Mouse (Mus musculus): ENCODE data around the gene Zfp827. TPM values are rescaled to one million over a fixed set of nuclear protein-coding genes. Genes with fewer than 3 reads are reported as not detected.

Zfp827 gene
- total RNA-seq, 1 experiment from 2014 or later = 1.2 TPM

DNA sequence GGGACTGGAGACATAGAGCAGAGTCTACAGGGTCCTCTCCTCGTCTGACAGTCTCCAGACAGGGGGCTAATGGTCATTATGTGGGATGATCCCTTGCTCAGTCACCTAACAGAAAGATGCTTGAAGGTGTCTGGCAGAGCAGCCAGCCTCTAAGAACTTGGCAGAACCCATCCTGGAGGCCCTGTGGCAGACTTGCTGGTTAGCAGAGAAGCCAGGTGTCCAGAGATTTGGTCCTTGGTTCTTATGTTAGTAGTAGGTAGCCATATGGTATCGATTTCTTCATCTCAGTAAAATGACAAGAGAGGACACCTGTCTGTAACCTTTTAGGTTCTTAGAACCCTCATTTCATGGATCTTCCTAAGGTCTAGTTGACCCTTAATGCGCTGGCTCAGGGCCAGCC, 28.9 kb downstream of the Zfp827 start:
- ATAC-seq (replicated peaks; ENCODE audit: insufficient number of reproducible peaks, low FRiP score, low TSS enrichment, poor library complexity, severe bottlenecking) = no peak

DNA sequence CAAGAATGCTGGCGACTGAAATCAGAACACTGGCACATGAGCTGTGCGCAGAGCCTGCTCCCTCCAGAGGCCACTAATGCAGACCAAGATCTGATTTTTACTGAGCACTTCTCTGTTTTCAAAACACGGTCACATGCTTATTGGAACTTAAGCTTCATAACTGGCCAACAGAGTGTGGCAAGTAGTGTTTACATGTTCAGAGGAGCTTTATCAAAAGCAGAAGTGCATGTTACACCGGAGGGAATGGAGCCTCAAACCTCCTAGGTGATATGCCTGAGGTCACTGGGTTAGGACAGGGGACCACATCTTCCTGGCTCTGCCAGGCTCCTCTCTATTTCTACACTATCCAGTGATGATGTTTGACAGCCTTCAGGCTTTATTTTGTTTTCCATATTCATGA, 31.1 kb downstream of the Zfp827 start:
- ATAC-seq (replicated peaks; ENCODE audit: insufficient number of reproducible peaks, low FRiP score, low TSS enrichment, poor library complexity, severe bottlenecking) = no peak

DNA sequence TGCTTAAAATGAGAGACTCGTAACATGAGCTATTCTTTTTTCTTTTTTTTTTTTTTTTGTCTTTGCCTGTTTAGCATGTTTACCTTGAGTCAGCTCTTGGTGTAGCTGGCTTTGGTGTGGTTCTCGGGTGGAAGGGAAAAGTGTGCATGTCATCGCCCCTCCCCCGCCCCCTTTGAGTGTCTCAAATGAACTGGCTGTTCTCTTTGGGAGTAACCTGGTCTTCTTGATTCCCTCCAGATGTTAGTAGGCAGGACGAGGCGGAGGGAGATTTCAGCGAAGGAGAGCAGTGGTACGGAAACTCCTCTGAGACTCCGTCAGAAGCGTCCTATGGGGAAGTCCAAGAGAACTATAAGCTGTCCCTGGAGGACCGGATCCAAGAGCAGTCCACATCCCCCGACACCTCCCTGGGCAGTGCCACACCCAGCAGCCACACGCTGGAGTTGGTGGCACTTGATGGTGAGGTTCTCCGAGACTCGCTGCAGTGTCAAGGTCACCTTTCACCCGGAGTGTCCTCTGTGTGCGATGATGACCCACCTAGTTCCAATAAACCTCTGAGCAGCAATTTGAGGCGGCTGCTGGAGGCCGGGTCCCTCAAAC, 31.9 kb downstream of the Zfp827 start:
- ATAC-seq (replicated peaks; ENCODE audit: insufficient number of reproducible peaks, low FRiP score, low TSS enrichment, poor library complexity, severe bottlenecking) = no peak

DNA sequence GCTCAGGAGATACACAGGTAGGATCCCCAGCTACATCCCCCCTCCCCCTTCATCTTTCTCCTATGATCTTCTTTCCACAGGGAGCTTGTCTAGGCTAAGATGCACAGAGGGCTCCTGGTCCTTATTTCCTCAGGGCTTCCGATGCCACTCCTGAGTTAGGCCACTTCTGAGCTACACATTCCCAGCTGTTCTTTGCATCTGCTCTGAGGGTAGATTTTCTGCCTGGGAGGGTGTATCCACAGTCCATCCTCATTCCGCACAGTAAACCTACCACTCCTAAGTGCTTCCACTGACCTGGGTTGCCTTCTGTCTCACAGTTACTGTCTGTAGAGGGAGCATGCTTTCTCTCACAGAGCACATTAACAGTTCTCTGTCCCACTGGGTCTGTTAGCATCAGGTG, 37.7 kb downstream of the Zfp827 start:
- ATAC-seq (replicated peaks; ENCODE audit: insufficient number of reproducible peaks, low FRiP score, low TSS enrichment, poor library complexity, severe bottlenecking) = no peak

DNA sequence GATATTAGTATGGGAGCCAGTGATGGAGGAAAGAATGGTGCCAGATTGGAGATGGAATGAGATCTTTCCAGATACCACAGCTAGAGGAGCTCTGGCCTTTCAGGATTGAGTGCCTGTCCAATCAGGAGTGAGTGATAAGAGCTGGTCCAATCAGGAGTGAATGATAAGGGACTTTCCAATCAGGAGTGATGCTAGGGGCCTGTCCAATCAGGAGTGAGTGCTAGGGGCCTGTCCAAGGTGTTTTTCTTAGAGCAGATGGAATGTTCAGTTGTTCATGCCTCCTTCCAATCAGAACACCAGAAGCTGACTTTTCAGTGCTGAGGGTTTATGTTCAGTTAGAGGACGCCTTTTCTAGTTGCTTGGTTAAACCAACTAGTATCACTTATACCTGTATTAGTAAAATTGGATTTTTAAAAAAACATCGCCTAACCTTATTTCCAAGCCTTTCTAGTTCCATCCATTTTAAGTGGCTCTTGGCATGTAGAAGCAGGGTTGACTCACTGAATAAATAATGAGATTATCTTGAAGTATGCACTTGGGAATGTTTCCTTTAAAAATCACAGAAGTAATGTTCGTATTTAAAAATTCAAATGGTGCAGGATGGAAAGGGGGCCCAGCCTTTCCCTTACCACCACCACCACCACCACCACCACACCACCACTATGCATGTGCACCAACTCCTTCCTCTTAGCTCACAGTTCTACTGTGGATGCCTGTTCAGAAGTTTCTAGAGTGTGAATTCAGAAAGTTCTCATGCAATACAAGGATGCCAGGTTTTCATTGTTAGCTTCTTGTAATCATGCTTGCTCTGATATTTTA, 39.8 kb downstream of the Zfp827 start:
- no peak for ATAC-seq (replicated peaks; ENCODE audit: insufficient number of reproducible peaks, low FRiP score, low TSS enrichment, poor library complexity, severe bottlenecking)

DNA sequence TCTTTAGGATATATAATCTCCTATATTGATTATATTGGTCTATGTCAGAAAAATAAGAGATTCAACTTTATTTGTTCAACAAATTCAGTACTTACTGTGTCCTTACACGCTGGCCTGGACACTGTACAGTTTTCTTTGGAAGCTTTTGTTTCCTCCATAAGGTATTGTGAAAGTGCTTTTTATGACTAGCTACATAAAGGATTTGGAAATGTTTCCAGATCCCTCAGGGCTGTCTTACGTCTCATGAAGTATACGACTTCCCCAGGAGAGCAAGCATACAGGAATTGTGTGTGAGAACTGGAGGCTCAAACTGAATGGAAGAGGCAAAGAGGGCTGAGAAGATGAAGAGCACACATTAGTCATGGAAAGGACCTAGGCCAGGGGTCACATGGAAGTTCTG, 45.1 kb downstream of the Zfp827 start:
- ATAC-seq (replicated peaks; ENCODE audit: insufficient number of reproducible peaks, low FRiP score, low TSS enrichment, poor library complexity, severe bottlenecking) = no peak

DNA sequence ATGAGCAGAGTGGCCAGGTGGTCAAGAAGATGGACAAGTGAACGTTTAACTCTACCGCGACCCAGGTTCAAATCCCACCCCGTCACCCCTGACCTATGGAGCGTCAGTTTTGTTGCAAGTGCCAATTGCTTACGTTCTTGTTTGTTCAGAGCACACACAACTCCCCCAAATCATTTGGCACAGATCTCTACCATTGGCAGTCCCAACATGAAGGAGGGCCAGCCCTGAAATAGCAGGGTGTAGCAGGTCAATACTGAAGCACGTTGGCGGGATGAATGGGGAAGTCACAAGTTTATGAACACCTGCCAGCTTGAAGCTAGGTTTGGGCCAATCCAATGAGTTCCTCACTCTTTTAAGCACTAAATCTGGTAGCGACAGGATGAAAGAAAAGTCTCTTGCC, 46.7 kb downstream of the Zfp827 start:
- no peak for ATAC-seq (replicated peaks; ENCODE audit: insufficient number of reproducible peaks, low FRiP score, low TSS enrichment, poor library complexity, severe bottlenecking)

DNA sequence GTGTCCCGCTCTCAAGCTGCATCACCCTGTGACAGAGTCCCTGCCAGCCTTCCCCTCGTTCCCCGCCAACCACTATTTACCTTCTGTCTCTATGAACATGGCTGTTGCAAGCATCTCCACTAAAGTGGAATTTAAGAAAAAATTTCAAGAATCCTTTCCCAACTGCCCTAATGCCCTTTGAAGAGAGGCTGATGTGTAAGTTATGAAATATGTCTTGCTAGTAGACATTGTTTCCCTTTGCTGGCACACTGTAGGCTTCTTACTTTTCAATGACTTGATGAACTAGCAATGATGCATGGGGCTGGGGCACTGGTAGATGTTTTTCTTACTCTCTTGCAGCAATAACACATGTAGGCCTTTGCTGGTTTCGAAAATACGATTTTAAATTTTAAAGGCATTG, 49.0 kb downstream of the Zfp827 start:
- ATAC-seq (replicated peaks; ENCODE audit: insufficient number of reproducible peaks, low FRiP score, low TSS enrichment, poor library complexity, severe bottlenecking) = no peak

DNA sequence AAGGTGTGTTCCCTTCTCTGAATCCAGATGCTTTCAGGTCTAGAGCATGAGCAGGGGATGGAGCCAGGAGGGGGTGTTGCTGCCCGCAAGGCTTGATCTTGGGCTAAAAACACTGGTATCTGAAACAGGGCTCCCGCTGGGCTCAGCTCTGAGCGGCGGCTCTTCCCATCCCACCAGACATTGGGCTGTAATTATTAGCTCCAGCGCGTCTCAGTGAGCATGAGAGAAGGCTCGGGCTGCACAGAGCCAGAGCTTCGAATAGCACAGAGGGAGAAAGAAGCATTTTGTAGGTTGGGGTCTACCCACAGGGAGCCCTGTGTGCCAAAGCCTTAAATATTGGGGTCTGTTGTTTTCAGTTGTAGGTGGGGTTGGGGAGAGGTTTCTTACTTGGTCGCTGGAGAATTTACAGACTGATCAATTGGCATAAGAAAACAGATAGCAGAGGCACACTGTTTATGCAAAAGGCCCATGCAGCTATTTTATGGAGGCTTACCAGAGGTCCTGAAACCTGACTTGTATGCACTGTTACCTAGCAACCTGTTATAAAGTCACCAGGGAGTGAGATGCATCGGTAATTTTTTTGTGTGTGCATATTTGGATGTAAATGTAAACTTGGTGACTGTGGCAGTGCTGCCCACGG, 50.4 kb downstream of the Zfp827 start:
- ATAC-seq (replicated peaks; ENCODE audit: insufficient number of reproducible peaks, low FRiP score, low TSS enrichment, poor library complexity, severe bottlenecking) = no peak

DNA sequence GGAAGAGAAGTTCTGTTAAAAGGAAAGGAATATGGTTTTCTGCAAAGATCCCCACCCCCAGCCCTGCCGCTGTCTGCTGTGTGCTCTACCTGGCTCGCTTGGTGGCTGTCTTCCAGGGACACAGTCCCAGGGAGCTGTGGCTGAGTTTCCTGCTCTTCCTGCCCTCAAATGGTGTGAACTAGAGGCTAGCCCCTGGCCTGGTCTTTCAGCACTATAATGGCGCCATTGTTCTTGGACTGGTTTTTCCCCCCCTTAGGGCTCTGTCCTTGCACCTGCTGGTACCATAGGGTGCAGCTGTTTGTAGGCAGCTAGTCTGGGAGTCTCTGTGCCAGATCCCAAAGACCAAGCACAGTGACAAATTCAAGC, 50.9 kb downstream of the Zfp827 start:
- ATAC-seq (replicated peaks; ENCODE audit: insufficient number of reproducible peaks, low FRiP score, low TSS enrichment, poor library complexity, severe bottlenecking) = no peak

DNA sequence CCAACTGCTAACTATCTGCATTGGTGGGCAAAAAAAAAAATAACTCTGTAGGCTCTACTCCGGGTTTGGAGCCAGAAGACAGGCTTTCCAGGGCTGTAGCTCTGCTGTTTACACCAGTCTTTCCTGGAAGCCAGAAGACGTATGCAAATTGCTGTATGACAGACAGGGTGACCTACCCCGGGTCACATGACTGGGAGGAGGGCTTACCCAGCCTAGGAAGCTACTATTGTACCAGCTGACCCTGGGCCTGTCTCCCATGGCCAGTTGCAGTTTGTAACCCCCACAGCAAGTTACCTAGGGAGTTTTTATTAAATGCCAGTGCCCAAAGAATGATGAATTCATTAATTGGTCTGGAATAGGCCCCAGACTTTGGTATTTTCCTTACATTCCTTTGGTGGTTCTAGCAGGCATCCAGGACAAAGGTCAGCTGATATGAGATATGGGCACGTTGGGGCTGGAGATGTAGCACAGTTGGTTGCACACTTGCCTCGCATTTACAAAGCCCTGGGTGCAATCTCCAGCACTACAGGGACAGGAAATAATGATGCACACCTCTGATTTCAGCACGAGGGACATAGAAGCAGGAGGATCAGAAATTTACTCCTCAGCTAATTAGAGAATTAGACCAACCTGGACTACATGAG, 52.0 kb downstream of the Zfp827 start:
- ATAC-seq (replicated peaks; ENCODE audit: insufficient number of reproducible peaks, low FRiP score, low TSS enrichment, poor library complexity, severe bottlenecking) = no peak

DNA sequence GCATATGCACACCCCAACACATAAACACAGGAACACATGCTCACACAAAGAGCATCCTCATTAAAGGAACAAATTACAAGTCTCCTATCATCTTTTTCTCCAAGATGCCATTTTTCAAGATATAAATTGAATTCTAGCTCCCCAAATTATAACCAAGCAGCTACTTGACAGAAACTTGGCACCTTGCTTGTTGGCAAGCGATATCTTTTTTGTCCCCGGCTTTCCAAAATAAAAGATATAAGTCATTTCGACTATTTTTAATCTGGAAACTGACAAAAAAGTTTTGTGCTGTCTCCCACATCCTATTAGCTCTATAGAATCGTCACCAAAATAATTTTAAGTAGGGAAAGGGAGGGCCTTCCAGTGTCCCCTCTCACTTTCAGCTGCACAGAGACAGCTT, 53.1 kb downstream of the Zfp827 start:
- ATAC-seq (replicated peaks; ENCODE audit: insufficient number of reproducible peaks, low FRiP score, low TSS enrichment, poor library complexity, severe bottlenecking) = no peak

DNA sequence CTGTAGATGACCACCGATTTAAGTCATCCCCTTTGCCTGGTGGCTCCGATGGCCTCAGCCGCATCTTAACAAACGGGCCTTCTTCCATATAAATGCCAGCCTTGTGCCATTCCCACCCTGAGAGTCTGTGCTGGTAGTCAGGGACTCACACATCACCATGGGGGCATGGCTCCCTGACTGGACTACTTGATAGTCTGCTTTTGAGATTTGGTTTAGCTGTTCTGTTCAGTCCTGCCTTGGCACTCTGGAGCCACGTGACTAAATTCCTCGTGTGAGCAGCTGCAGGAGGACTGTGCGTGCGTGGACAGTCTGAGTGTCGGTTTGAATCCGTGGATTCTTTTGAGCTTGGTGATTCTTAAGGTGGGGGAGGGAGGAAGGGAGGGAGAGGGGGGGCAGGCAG, 53.7 kb downstream of the Zfp827 start:
- no peak for ATAC-seq (replicated peaks; ENCODE audit: insufficient number of reproducible peaks, low FRiP score, low TSS enrichment, poor library complexity, severe bottlenecking)

DNA sequence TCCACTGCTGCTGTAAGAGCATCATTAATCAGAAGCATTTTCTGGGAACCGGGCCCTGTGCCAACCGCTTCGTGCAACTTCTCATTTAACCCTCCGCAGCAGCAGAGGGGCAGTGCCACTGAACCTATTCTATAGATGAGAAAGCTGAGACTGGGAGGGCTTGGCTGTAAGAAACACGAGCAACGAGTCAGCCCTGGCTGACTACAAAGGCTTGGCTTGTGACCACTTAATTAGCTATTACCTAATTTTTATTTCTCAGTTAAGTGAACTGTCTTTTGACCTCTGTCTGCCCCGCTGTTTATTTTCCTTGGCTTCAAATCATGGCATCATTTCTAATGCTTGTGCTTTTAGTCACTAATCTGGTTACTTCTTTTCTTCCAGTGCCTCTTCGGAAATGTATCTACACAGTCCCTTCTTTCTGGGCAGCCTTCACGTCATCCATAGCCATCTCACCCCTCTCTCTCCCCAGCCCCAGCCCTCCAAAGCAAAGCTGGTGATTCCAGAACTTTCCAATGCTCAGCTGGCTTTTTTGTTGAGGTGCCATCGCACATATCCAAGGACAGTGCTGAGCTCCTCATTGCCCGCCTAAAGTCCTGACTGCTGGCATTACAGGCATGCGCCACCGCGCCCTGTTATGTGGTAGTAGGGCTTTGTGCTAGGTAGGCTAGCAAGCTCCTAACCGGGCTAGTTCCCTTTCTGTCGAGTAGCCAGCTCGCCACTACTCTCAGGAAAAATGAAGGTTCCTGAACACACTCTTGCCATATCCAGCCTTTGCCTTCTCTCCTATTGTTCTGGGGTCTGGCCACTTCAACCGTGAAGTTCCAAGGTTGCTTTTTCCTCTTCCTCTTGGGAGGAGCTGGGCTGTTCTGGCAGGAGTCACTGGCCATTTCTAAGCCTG, 55.5 kb downstream of the Zfp827 start:
- ATAC-seq (replicated peaks; ENCODE audit: insufficient number of reproducible peaks, low FRiP score, low TSS enrichment, poor library complexity, severe bottlenecking) = no peak

DNA sequence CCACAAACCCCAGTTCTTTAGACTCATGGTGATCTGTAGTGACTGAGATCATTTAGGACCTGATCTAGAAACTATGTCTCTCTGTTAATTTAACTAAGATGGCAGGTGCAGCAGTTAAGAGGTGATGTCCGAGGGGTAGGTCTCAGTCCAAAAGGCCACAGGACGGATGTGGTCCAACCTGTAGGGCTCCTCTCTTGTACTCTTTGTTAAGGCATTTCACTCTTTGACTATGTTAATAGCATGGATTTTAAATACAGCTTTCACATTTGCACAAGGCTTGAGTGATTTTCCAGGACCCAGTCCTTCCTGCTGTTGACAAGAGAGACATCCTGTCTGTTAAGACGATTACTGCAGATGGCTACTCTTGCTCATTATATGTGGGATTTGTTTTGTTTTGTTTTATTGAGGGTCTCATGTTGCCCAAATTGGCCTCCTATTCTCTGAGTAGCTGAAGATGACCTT, 56.2 kb downstream of the Zfp827 start:
- ATAC-seq (replicated peaks; ENCODE audit: insufficient number of reproducible peaks, low FRiP score, low TSS enrichment, poor library complexity, severe bottlenecking) = no peak

DNA sequence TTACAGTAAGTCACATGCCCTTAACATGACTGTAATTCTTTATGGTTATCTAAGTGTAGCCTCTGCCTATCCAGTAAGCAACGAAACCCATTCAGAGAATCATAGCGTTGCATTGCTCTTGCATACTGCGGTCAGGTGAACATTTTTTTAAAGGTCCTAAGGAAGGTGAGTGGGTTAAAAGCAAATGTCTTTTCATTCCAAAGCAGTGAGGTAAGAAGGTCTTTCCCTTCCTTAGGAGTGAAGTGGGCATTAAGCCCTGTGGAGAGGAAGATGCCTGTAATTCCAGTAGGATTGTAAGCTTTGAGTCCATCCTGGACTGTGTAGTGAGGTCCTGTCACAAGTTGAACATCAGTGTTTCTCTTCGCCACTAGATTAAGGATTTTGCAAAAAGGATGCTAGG, 66.2 kb downstream of the Zfp827 start:
- ATAC-seq (replicated peaks; ENCODE audit: insufficient number of reproducible peaks, low FRiP score, low TSS enrichment, poor library complexity, severe bottlenecking) = no peak

DNA sequence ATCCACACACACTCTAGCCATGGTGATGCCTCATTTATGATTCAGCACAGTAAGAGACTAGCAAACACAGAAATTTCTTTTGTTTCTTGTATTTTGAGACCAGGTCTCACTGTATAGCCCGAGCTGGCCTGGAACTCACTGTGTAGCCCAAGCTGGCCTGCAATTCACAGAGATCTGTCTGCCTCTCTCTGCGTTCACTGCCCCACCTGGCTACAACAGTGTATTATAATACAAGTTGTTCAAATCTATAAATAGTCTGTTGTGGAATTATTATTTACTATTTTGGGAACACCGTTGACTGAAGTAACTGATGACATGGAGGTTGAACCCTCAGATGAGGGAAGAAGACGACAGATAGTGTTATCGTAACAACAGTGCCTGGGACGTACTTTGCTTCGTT, 66.9 kb downstream of the Zfp827 start:
- ATAC-seq (replicated peaks; ENCODE audit: insufficient number of reproducible peaks, low FRiP score, low TSS enrichment, poor library complexity, severe bottlenecking) = no peak

DNA sequence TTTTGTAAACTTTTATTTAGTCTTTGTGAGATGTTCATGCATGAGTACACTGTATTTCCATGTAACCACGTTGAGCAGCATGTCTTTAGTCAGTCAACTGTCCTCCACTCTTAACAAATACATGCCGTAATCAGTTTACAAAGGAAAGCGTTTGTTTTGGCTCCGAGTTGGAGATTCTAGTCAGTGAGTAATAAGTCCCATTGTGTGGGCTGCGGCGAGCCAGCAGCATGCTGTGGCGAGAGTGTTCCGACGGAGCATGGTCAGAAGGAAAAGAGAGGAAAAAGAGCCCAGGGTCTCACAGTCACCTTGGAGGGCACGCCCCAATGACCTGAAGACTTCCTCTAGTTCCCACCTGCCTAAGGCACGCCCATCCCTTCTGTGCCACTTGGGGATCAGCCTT, 68.7 kb downstream of the Zfp827 start:
- ATAC-seq (replicated peaks; ENCODE audit: insufficient number of reproducible peaks, low FRiP score, low TSS enrichment, poor library complexity, severe bottlenecking) = no peak

DNA sequence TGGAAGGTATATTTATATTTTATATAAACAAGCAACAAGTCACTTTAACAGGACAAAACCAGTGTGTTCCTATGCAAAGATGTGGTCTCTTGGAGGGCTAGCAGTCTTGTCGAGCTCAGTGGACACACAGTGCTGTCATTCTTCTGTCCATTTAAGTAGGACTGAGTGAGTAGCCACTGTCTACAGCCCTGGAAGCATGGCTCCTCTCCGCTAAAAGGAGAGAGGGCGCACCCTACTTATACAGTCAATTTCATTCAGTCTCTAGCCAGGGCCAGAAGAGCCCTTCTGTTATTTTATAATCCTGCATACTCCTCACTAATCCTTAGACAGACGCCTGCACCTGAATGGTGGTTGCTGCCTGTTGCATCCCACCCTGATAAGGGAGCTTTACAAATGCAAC, 74.5 kb downstream of the Zfp827 start:
- no peak for ATAC-seq (replicated peaks; ENCODE audit: insufficient number of reproducible peaks, low FRiP score, low TSS enrichment, poor library complexity, severe bottlenecking)
